Mouse (Mus musculus) heart, postnatal 0 days (tissue): ENCODE results near the gene Snx29.

Source experiments
- CTCF ChIP-seq: IDR thresholded peaks from 2 replicates; pipeline ENCODE4 v1.5.1; 2016; ENCODE audit warnings: antibody characterized with exemption, control low read depth, low read depth
- EP300 ChIP-seq: IDR thresholded peaks from 2 replicates; pipeline ENCODE4 v1.6.1; 2016; ENCODE audit warnings: antibody characterized with exemption, low read depth

DNA sequence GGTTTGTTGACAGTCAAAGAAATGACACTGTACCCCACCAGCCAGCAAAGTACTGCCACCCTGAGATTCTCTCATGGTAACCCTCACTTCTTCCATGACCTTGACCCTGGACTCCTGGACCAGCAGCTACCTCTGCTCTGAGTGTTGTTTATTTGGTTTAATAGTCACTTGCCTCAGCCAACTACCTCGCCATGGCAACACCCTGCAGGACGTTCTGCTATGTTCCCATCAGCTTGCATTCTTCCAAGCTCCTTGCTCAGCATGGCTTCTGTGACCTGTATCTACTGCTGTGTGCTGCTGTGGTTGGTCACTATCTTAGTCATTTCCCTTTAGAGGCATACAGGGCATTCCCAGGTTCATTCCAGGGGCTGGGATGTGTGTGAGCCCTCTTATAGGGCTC, 266.6 kb downstream of the Snx29 start:
- TF ChIP-seq CTCF, result no peak
- no peak for TF ChIP-seq EP300
